Mouse (Mus musculus) subcutaneous adipose tissue, adult 2 months (tissue): ENCODE data around the gene Syn2. TPM values are rescaled to one million over a fixed set of nuclear protein-coding genes. Genes with fewer than 3 reads are reported as not detected.

Experiments
- polyA plus RNA-seq: library from polyadenylated mRNA; depleted of rRNA; stranded (reverse); fragments of >200 nt; gene quantifications from 2 replicates; pipeline ENCODE4 v1.2.3, GENCODE M21; 2012; ENCODE audit warnings: low replicate concordance; rRNA removed

Gene Syn2
- 10.2 and 11.0 TPM in 2 replicates for polyA plus RNA-seq

DNA sequence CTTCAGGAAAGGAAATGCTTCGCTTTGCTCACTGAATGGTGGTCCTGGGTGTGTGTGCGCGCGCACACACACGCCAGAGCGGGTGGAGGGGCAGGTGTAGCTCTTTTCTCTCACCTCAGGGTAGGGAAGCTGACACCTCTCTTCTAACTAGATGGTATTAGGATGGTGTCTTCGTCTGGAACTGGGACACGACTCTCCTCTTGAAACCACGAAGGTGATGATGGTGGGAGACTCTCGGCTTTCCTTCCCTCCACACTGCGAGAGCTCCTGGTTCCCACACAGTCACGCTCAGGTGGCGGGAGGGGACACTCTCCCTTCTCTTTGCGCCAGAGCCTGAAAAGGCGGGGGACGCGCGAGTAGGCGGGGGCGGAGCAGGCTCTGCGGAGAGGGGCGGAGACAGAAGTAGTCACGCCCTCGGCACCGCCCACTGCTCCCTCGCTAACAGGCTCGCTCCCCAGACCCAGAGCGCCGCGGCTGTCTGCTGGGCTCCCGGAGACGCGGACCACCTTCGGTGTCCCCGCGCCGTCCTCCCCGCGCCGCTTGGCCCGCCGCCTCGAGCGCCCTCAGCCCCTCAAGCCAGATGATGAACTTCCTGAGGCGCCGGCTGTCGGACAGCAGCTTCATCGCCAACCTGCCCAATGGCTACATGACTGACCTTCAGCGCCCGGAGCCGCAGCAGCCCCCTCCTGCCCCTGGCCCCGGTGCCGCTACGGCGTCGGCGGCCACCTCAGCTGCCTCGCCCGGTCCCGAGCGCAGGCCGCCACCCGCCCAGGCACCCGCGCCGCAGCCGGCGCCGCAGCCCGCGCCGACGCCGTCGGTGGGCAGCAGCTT lies at the start of gene Syn2:
Syn2 (plus strand) TSS at position 402 of the 831 bp plus-strand sequence.

GRCm38 (mm10) chr6:115227043-115227442 lies 92.3 kb downstream of the Syn2 start, which contains the start of gene Gm17482:
TSS of gene Gm17482 (plus strand) at chr6:115227343.

DNA sequence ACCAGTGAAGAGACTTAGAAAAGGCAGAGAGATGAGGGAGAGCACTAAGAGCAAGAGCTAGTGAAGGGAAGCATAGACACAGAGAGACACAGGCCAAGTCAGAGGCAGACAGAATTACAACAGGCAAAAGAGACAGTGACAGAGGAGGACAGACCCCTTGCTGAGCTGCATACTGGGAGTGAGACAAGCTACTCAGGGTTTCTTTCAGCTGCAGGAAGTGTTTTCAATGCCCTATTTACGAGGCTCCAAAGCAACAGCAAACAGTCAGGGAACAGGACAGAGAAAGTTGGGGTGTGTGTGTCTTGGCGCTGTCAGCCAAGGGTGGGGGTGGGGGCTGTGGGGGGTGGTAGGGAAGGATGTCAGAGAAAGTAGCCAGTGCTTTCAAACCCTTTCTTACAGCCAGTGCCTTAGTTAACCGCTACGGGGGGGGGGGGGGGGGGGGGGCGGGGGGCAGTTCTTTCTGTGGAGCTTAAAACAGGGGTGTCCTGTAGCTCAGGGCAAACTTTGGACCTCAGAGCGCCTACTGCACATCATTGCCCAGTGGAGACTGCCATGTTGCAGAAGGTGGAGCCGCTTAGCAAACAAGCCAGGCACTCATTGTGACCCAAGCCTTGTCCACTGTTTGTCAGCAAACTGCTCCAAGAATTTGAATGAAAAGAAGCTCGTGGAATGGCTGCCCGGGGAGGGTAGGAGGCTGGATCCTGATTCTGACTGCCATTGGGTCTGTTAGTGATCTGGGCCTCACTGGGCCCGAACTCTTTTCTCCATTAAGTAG lies 117.6 kb downstream of the Syn2 start, which contains the start of gene Timp4:
Timp4 (minus strand) TSS at position 107 of the 775 bp plus-strand sequence.

Other genes with a start within 250 kb of the Syn2 start
- 62.4 and 73.5 TPM in 2 replicates for gene Vgll4, start 164.9 kb upstream of the Syn2 start, polyA plus RNA-seq
- 20.5 and 28.3 TPM in 2 replicates for gene Tamm41, start 97.0 kb upstream of the Syn2 start, polyA plus RNA-seq
- gene Gm17482, start 92.4 kb downstream of the Syn2 start, polyA plus RNA-seq: not detected in 2 replicates
- gene Timp4, start 117.3 kb downstream of the Syn2 start, polyA plus RNA-seq: 17.9 and 201 TPM in 2 replicates
- gene Pparg, start 226.0 kb downstream of the Syn2 start, polyA plus RNA-seq: 113 and 297 TPM in 2 replicates